Mouse (Mus musculus) cerebellum, postnatal 4 days (tissue): Measurements from ENCODE around the gene H2-Oa.
A peak's percentile ranks its signal among the peaks of the same experiment; 100 is the strongest.

ENCODE experiments used
- DNase-seq, 2 experiments: peaks; one replicate each; pipeline ENCODE4 v3.0.0; 2022; ENCODE audit warnings: low spot score in 2 of 2, mixed read lengths in 1 of 2

The H2-Oa gene

DNA sequence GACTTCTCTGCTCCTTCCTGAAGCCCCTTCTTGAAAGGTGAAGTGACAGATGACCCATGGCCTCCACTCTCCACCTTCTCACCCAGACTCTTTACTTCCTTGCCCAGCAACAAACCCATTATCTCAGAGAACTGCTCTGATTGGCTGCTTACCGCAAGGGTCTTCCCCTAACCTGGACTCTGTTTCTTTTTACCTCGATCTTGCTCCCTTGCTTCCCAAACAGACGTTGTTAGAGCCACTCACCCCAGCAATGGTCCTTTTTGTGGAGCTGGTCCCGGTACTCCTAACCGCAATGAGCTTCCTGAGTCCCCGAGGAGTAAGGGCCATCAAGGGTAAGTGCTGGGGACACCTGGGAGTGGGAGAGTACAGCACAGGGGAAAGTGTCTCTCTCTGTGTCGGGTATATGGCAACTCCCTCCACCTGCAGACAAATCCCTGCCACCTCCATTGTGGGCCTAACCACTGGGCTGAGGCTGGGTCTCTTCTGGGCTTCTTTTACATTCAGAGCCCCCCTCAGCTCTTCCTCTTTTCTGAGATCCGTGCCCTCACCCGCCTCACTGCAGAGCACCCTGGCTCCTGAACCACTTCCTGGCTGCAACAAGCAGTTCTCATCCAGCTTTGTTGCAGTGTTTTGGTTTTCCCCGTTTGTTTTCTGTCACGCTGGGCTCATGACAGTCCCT is at the start of gene H2-Oa:
Gene H2-Oa (plus strand): TSS at position 144 of the 679 bp plus-strand sequence.
- no peak for DNase-seq

DNA sequence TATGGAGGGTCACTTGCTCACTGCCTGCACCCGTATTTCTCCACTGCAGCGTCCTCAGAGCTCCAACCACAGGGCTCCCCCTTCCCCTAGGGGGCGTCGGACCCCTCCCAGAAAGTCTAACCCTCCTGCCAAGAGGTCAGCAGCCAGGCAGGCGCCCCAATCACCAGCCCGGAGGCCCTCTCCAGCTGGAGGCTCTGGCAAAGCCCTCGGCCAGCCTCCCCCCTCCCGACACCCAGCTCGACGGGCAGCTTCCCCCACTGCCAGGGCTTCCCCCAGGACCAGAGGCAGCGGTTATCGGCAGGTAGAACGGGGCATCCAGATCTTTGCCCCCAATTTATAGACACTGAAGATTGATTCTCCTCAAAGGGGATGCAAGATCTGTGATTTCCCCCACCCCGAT is 46.2 kb upstream of the H2-Oa start:
- no peak for DNase-seq

DNA sequence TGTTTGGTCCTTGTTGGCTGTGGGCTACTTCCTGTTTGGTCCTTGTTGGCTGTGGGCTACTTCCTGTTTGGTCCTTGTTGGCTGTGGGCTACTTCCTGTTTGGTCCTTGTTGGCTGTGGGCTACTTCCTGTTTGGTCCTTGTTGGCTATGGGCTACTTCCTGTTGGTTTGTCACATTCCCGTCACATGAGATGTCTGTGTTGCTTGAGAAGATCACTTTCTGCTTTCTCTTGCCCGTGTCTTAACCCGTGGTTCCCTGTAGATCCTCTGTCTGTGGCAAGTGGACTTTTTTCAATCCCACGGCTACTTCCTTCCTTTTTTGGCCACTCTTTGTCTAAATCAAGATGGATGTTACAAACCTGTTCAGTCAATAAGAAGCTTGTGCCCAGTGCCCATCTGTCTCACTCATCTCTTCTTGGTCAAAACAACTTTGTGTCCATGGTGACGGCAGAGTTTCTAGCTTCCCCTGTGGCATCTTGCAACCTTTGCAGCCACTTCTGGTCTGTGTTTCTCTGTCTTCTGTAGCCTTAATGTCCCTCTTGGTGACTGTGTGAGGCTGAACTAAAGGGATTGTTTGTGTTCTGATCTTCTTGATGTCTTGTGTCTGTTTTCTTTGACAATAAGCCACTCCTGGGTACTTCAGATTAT is 44.6 kb upstream of the H2-Oa start:
- DNase-seq: no peak

DNA sequence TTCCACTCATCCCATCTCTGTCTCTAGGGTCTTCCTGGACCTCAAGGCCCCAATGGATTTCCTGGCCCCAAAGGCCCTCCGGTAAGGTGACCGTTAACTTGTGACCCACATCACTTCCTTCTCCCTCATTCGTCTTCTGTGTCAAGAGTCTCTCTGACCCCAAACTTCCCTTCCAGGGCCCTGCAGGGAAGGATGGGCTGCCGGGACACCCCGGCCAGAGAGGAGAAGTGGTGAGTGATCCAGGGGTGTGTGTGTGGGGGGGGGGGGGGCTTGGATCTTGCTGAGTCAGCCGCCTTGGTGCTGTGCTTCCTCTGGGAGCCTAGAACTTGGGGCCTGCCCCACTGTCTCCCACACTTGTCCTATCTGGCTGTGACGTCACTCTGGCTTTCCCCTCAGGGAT is 34.9 kb upstream of the H2-Oa start:
- DNase-seq: no peak

DNA sequence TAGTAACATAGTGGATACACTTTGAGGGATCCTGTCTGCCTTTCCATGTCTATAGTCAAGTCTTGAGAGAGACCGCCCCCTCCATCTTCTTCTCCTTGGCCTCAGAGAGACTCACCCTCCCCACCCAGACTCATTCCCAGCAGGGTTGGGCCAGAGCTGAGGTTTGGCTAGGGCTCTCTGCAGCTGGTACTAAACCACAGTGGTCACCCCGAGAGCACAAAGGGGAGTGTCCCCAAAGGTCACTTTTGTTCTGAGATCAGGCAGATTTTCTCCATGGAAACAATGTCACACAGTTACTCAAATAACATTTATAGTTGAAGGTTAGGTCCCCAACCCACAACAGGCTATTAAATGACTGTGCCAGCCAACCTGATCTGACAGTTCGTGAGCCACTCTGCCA is 23.3 kb upstream of the H2-Oa start:
- DNase-seq: no peak

DNA sequence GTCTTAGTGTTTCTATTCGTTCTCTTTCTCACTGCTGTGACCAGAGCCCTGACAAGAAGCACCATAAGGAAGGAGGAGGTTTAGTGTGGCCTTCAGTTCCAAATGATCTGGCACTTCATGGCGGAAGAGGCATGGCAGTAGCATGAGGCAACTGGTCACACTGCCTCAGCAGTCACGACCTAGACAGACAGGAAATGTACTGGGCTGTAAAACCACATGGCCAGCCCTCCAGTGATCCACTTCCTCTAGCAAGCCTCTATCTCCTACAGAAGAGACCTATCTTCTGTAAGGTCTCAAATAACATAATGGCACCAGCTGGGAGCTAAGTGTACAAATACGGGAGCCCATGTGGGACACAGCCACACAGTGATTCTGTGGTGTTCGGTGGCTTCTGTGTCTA is 20.0 kb upstream of the H2-Oa start:
- no peak for DNase-seq

DNA sequence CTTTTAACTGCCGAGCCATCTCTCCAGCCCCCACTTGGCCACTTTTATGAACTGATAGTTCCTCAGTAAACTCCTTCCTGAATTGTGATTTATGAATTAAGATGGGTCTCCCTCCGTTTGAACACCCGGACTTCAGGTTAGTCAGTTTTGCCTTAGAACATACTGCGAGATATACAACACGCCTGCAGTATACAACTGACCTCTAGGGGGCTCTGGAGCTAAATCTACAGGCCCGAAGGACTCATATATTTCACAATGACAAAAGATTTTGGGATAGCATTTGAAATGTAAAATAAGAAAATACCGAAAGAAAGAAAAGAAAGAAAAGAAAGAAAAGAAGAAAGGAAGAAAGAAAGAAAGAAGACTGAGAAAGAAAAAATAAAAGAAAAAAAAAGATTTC is 16.9 kb upstream of the H2-Oa start:
- DNase-seq: peak in 1 of 2 experiments; percentile 73

DNA sequence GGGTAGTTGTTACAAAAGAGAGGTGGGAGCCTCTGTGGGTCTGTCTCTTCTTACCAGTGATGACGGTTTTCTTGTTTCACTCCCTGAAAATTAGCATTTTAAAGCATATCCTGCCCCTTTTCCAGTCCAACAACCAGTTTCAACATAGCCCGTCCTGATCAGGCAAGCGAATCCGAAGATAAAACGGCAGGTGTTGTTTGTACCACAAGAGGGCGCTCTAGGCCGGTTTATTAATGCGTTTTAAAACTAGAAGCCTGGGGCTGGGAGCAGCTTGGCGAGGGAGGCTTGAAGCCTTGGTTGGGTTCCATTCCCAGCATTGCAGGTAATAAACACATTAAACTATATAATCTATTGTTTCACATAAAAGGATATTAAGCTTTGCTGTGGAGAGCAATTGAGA is 14.6 kb upstream of the H2-Oa start:
- DNase-seq: peak; percentile 46 to 80

DNA sequence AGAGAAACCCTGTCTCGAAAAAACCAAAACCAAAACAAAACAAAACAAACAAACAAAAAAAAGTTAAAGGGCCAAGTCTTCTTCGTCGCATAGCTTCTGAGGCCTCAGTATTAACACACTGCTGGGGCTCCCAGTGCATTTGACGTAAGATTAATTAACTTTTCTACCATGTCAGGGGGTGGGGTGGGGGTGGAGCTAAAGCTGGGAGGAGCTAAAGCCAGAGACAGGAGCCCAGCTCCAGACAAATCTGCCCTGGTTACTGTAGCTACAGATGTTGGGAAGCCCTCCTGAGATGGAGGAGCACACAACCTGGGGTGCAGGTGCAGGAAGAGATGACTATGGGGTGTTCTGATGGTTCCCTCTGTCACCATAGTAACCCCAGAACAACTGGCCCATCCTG is 14.0 kb upstream of the H2-Oa start:
- DNase-seq: no peak

DNA sequence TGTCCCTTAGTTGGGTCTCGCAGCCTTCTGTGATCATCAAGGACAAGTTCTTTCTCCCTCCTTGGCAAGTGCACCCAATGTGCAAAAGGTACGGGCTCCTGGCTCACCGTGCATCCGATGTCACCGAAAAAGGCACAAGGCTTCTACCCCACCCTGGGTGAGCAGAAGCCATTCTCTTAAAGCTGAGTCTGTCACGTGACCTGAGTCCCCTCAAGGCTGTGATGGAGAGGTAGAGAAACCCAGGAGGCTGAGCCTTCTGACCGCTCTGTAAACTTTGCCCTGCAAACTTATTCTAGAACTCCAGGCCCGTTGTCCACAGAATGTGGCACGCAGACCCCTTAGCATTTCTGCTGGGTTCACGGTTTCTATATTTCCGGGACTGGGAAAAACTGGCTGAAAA is 13.1 kb upstream of the H2-Oa start:
- DNase-seq: no peak

DNA sequence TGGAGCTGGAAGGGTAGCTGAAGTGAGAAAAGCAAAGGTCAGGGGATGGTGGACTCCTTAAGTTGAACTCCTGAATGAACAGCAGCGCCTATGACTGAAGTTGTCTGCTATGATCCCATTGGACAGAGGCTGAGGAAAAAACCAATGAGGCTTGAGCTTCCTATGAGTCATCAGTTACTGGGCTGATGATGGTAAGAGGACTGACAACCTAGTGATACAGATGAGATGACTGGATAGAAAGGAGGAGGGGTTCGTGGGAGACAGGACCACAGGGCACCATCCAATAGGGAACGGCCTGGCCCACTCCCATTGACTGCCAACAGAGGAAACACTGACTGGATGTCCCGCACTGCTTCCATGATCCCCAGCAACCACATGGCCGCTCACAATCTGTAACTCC is 12.5 kb upstream of the H2-Oa start:
- peak in 1 of 2 experiments; percentile 27 for DNase-seq

DNA sequence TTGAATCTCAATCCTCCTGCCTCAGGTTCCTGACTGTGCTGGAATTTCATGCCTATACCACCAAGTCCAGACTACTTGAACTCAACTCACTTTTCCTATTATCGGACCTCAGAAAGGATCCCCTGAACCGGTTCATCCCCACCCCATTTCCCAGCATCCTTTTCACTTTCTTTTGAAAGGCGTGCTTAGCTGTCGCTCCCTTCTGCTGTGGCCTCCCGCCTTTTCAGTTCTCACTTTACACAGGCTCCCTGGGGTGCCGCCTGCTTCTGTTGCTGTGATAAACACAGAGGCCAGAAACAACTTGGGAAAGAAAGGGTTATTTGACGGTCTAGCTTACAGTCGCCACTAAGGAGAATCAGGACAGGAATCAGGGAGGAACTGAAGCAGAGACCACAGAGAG is 9.0 kb upstream of the H2-Oa start:
- no peak for DNase-seq

DNA sequence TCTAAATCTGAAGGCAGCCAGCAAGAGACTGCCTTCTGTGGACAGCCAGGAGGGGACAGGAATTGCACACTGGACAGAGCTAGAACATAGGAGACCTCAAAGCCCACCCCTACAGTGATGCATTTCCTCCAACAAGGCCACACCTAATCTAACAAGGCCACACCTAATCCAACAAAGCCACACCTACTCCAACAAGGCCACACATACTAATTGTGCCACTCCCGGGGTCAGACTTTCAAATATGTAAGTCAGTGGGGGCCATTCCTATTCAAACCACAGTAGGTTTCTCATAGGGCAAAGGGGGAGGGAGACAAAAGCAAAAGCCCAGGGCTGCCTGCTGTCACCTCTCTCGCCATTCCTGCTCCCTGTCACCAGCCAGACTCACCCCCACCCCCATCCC is 4.8 kb upstream of the H2-Oa start:
- no peak for DNase-seq

DNA sequence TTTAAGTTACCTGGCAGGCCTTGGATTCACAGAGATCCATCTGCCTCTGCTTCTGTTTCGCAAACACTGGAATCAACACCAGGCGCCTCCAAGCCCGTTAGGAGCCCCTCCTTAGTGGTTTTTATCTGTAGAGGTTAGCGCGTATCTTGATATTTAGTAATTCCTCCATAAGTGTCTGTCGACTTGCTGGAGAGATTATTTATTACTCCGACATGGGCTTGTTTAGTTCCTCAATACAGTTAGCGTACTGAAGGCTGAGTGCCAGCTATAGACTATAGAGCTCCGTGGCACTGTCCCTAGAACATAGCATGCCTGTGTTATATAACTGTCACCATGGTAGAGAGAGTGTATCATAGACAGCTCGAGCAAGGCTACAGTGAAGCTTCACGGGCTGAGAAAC is 4.0 kb upstream of the H2-Oa start:
- no peak for DNase-seq

DNA sequence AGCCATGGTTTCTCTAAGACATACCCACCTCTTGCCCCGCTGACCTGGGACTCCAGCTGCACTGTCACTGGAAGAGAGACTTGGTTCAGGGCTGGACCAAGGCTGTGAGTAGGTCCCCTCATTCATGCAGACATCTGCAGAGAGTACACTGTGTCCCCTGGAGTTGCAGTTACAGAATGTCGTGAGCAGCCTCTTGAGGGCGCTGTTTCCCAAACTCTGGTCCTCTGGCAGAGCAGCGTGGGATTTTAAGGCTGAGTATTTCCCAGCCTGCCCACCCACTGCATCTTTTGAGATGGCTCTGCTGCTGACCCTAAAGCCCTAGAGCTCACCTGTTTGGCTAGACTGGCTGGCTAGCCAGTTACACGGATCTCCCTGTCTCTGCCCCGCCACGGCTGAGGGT is 1.2 kb upstream of the H2-Oa start:
- peak in 1 of 2 experiments; percentile 21 for DNase-seq

DNA sequence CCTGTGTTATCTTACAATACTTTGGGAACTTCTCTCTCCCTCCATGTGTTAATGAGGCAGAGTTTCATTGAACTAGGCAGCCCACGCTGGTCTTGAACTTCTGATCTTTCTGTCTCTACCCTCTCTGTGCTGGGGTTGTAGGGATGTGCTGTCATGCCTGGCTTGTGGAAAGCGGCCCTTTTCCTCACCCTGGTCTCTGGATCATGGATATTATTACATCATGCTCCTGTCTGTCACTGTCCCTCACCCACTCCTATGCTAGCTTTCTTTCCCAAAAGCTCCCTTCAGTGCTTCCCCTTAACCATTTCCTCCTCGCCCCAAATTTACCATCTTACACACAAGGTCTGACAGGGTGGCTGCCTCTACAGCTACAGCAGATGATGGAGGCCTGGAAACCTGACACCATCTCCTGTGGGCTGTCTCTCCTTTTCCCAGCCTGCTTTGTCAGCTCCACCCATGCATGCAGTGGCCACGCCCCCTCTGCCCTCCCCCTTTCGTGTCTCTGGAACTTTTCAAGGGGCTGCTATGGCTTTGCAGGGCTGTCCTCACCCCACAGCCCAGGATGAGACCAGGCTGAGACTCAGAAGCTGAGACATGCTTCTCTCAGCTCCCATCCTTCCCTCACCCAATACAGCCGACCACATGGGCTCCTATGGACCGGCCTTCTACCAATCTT is 1.2 kb downstream of the H2-Oa start:
- DNase-seq: no peak

DNA sequence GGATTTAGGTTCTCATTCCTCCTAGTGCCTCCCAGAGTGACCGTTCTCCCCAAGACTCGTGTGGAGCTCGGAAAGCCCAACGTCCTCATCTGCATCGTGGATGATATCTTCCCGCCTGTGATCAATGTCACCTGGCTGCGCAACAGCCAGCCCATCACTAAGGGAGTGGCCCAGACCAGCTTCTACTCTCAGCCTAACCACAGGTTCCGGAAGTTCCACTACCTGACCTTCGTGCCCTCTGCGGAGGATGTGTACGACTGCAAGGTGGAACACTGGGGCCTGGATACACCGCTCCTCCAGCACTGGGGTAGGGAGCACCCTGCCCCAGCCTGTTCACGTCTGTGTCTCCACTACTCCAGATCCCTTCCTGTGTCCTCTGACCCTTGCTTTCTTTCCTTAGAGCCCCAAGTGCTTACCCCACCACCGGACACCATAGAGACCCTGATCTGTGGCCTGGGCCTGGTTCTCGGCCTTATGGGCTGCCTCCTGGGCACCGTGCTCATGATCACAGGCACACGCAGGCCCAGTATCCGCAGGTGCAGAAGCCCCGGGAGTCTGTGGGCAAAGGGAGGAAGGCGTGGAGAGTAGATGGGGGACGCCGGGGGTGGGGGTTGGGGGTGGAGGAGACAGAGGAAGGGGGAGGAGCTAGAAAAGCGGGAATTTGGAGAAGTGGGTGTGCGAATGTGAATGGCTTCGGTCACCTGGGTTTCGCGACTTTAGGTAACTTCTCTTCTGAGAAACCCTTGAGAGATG is 2.3 kb downstream of the H2-Oa start:
- no peak for DNase-seq

DNA sequence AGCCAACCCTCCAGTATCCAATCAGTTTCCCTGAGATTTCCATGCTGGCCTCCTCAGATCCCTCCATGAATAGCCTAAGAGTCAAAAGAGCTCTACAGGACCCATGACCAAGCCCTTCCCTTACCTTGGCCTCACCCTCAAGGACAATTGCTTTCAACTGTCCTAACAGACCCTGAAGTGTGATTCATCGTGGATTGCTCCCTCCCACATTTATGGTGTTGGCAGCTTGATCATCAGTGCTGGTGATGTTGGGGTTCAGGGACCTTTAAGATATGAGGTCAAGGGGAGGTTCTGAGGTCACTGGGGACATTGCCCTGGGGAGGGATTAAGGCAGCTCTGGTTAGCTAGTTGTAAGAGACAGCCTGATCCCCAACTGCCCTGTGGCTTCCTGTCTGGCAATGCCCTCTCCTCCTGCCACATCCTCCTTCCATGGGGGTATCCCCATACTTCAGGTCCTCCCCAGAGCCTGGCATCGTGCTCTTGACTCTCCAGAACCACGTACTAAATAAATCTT is 4.4 kb downstream of the H2-Oa start:
- DNase-seq: no peak

DNA sequence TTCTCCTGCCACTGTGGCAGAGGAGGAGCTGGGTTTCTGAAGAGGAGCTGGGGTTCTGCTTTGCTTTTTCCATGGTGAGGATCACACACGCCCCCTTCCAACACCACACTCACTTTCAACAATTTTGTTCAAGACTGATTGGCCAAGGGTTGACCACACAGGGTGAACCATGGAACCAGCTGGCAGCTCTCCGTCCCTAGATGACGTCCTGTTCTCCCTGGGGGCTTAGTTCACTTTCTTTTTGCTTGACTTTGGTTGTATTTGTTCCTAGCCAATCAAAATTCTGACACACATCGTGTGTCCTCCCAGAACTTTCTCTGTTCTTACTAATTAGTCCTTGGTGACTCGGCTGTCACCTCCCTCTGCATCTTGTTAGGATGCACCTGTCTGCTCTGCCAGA is 5.1 kb downstream of the H2-Oa start:
- DNase-seq: no peak

DNA sequence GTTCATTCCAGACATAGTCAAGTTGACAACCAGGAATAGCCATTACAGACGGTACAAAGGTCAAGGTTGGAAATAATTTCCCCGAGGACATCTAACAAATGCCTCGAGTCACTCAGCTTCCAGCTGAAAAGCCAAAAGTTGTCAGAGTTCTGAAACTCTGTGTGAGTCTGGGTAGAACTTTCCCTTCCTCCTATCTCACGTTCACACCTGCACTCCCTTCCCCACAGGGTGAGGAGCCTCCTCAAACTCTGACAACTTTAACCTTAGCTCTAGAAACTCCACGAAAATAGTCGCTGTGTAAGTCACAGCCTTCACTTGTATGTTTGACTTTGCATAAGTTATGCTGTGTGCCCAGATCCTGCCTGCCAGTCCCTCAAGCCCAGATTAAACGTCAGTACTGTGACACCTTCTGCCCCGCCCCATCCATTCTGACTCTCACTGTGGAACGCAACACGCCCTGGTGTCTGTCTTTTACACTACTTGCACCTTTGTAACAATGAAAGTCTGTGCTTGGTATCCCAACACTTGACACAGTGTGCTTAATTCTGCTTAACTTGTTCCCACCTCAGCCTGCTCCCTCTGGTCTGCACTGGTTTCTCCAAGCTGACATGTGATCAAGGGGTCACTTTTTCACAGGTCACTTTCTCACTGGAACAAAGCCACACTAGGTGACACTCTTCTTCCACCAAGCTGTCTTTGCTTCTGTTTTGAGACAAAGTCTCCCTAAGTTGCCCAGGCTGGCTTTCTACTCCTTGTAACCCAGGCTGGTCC is 6.8 kb downstream of the H2-Oa start:
- no peak for DNase-seq

DNA sequence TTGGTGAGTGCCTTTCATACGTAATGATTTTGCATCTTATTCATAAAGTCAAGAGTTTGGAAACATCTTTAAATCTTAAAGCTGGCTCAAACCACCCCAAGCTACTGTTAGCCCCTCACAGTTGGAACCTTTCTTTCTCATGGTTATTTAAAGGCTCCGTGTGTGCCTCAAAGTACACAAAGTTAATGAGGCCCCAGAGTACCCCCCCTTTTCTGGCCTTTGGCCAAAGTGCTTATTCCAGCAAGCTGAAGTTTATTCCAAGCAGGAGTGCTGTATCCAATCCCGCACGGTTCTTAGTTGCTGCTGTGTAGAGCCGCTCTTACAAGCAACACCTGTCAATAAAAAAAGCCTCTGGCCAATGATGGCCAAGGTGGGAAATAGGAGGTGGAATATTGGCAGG is 7.4 kb downstream of the H2-Oa start:
- no peak for DNase-seq

DNA sequence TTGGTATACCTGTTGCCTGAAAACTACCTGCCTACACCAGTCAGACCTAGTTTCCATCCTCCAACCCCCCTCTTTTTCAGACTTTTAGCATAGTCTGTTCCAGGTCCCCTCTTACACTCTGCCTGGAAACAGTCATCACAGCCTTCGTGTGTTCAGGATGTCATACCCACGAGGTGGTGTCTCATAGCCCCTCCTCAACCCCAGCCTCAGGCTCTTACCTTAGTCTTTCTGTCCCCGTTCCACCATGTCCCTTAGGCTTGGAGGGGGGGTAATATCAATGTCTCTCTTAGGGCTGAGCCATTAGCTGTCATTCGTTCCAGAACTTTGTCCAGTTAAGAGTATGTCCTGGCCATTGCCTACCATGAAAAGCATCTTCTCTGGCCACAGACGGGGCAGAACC is 9.0 kb downstream of the H2-Oa start:
- no peak for DNase-seq
